Mouse (Mus musculus) gastrocnemius, adult 2 months (tissue): ENCODE results near the gene Gpr89. TPM values are rescaled to one million over a fixed set of nuclear protein-coding genes. Genes with fewer than 3 reads are reported as not detected.

ENCODE experiments used
- DNase-seq: peaks from one replicate; pipeline ENCODE4 v3.0.0; 2022
- H3K27ac ChIP-seq: fragments of 200-600 bp; 2 replicates; pipeline ENCODE4 v1.8.1; 2022; ENCODE audit warnings: mild to moderate bottlenecking
- H3K4me3 ChIP-seq: fragments of 200-600 bp; 2 replicates; pipeline ENCODE4 v1.8.1; 2022; ENCODE audit warnings: mild to moderate bottlenecking, moderate library complexity
- CTCF ChIP-seq: fragments of 200-600 bp; IDR thresholded peaks from 2 replicates; pipeline ENCODE4 v1.8.1; 2022; ENCODE audit warnings: antibody characterized with exemption, mild to moderate bottlenecking, moderate library complexity
- intact Hi-C: fragments of 180-260 bp; cut with DNase I; formaldehyde crosslinking; loops from one replicate; pipeline ENCODE4 v1.15.1; 2025
- total RNA-seq, 2 experiments: library from RNA; stranded (reverse); gene quantifications; 2 replicates each; pipeline ENCODE4 v1.2.3; 2021

Gene Gpr89
- total RNA-seq, 2 experiments from 2014 or later = 17.3 to 17.8 TPM

DNA sequence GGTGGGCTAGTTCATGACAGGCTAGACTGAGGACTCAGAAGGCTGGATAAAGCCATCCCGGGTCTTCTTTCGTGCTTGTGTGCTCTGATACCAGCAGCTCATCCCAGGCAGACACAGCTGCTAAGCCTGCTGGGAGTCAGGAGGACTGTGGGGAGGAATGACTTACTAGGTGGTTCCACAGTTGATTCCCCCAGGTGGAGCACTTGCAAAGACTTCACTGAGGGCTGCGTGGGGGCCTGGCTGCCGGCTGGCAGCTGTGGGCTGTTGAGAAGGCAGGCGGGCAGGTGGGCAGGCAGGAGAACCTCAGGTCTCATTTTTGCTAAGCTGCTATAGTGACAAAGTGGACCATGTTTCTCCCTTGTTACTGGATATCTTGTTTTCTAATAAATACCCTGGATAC, 44.6 kb downstream of the Gpr89 start:
- no peak for TF ChIP-seq CTCF
- no peak for DNase-seq
- H3K27ac ChIP-seq = no peak overlapping the region
- intact Hi-C loops = no loop called here
- H3K4me3 ChIP-seq = no peak overlapping the region

DNA sequence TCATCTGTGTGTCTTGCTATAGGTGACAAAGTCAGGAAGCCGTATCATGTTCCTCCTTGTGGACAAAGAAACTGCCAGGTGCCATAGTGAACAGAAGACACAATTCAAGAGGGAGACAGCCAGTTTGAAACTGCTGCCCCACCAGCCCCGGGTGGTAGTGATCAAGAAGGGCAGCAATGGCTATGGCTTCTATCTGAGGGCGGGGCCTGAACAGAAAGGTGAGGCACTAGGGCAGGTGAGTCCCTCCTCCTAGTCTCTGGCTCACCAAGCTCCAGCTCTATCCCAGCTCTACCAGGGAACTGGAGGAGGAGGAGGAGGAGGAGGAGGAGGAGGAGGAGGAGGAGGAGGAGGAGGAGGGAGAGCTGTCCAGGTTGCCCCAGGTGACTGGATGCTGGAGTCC, 49.3 kb downstream of the Gpr89 start:
- intact Hi-C loops = no loop called here
- H3K4me3 ChIP-seq = no peak overlapping the region
- DNase-seq = no peak
- no peak overlapping the region for H3K27ac ChIP-seq
- TF ChIP-seq CTCF = no peak

DNA sequence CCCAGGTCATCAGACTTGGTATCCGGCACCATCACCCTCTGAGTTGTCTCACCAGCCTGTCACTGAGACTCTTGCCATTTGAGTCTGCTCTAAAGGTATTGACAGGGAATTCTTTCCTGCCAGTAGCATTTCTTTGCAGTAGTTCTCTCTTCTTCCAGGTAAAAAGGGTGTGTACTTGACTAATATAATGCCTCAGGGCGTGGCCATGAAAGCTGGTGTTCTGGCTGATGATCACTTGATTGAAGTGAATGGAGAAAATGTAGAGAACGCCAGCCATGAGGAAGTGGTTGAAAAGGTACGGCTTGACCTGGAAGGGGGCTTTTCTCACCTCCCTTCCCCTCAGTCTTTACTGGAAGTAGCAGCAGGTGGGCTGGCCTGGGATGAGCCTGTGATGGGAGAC, 50.8 kb downstream of the Gpr89 start:
- intact Hi-C loops = no loop called here
- Histone ChIP-seq H3K27ac (no peak overlapping the region), H3K4me3 (no peak overlapping the region)
- DNase-seq = no peak
- TF ChIP-seq CTCF = no peak

DNA sequence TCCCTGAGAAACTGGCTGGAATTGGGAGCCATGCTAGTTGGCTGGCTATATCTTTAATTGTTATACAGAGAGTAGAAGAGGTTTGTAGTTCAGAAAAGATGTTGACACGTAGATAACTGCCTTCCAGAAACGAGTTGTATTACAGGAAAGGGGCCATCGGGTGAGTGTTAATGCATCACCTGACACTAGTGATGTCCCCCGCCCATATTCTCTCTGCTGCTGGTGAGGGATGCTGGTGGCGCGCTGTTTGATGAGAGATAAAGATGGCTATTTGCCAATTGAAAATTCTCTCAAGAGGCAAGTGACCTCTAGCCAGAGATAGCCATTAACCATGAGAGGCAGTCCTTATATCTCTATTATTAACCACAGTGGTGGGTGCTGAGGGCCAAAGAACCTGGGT, 52.6 kb downstream of the Gpr89 start:
- Histone ChIP-seq H3K27ac (no peak overlapping the region), H3K4me3 (no peak overlapping the region)
- DNase-seq = no peak
- TF ChIP-seq CTCF = no peak
- intact Hi-C loops = no loop called here

DNA sequence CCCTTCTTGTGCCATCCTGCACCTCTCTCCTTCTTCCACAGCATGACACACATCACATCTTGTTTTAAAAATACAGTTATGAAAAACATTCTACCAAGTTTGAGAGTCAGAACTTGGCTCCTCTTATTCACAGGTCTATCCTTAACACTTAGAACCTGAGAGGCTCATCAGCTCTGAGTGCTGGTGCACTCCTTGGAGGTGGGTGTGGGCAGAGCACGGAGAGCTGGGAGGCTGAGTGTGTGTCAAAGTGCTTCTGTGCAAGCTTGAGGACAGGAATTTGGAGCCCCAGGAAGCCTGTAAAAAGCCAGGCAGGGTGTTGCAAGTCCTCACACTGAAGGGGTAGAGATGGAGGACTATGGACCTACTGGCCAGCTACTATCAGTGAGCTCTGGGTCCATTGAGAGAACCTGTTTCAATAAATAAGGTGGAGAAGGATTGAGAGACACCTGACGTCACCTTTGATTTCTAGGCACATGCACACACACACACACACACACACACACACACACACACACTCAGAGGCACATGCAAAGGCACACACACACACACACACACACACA, 55.9 kb downstream of the Gpr89 start:
- no peak overlapping the region for H3K27ac ChIP-seq
- intact Hi-C loops = no loop called here
- no peak for DNase-seq
- H3K4me3 ChIP-seq = no peak overlapping the region
- TF ChIP-seq CTCF = no peak

DNA sequence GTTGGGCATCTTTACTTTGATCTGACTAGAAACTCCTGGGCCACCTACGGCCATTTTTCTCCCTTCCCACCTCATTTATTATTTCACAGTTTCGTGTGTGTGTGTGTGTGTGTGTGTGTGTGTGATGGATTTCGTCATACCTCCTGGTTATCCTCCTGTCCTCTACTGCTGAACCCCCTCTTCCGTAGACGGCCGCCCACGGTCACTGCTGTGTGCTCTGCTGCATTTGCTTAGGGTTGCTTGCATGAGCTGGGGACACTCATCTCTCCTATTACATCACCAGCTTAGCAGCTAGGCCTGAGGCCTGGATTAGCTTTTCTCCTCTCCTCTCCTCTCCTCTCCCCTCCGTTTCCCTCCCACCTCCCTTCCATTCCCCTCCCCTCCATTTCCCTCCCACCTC, 56.7 kb downstream of the Gpr89 start:
- DNase-seq = no peak
- Histone ChIP-seq H3K4me3 (no peak overlapping the region), H3K27ac (no peak overlapping the region)
- intact Hi-C loops = no loop called here
- no peak for TF ChIP-seq CTCF

DNA sequence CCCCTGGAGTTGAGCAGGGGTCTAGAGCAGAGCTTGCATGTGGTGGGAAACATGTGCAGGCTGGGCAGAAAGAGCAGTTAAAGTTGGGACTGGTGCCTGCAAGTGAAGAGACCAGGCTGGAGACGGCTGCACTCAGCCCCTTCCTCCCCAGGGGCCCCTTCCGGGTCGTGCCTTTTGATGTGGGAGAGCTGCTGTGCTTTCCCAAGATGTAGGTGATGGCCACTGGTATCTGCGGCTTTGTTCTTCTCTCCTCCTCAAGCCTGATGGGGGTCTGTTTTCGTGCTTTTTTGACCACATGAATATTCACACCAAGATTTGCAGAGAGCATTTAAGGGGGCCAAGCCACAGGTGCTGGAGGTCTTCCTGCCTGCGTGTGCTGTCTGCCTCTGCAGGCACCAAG, 57.5 kb downstream of the Gpr89 start:
- no peak for DNase-seq
- H3K4me3 ChIP-seq = no peak overlapping the region
- no peak overlapping the region for H3K27ac ChIP-seq
- intact Hi-C loops = no loop called here
- TF ChIP-seq CTCF = no peak

DNA sequence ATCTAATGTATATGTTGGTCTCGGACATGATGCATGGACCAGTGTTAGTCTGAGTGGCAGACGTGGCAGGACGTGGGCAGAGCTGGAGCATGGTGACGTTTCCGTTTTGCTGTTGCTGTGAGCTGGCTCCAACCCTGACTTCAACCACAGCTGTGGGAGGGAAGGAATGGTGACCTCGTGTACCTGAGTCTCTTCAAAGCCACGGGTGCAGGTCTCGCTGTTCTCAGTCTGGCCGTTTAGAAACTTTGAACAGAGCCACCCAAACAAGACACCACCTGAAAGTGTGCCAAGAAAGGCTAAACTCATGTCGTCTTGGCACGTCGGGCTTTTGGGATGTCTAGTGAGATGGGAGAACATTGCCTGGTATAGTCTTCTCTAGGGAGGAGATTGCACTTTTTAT, 58.2 kb downstream of the Gpr89 start:
- TF ChIP-seq CTCF = no peak
- Histone ChIP-seq H3K27ac (no peak overlapping the region), H3K4me3 (no peak overlapping the region)
- DNase-seq = no peak
- intact Hi-C loops = no loop called here

DNA sequence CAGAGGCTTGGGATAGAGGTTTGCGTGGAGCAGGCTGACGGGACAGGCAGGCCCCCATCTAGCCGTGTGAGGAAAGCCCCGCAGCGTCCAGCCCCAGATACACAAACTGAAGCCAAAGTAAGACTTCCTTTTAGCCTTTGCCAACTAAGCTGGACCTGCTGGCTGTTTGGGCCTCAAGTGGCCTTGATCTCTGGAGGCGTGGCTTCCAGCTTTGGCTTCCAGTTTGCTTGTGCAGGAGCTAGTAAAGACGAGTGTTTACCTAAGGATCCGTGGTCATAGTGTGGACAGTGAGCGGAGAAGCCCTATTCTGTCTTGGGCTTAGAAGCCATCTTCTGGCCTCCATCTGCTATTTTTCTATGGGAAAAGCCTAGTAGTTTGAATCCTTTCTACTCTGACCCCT, 59.3 kb downstream of the Gpr89 start:
- TF ChIP-seq CTCF = no peak
- Histone ChIP-seq H3K27ac (no peak overlapping the region), H3K4me3 (no peak overlapping the region)
- no peak for DNase-seq
- intact Hi-C loops = no loop called here

DNA sequence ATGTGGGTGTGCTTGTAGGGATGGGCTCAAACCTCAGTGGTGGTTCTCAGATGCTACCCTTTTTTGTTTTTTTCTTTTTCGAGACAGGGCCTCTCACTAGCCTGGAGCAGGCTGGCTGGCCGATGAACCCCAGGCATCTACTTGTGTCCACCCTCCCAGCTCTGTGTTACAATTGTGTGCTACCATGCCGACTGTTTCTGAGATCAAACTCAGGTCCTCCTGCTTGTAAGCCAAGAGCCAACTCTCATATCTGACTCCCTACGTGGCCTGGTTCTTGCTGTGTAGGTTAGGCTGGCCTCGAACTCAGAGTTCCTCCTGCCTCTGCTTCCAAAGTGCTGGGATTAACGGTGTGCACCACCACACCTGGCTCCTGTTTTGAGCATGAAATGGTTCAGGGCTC, 60.0 kb downstream of the Gpr89 start:
- DNase-seq = no peak

DNA sequence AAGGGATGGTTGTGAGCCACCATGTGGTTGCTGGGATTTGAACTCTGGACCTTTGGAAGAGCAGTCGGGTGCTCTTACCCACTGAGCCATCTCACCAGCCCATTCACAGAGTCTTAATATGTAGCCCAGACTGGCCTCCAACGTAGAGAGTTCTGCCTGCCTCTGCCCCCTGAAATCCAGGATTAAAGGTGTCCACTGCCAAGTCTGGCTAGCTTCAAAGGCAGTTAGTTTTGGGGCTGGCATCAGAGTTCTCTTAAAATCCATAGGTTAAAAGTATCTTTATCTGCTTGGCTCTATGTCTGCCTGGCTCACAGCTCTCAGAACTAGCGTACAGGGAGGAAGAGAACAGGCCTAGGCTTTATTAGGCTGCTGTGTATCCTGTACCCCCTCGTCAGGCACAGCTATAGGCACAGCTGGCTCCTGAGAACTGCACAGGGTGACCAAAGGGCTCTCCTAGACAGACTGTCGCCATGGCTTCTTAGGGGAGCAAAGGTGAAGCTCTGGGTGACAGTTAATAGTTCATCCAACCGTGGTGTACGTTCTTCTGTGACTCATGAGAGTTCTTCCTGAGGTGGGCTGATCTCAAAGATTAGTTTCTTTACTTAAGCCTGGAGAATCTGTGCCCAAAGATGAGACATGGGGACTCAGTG, 66.0 kb downstream of the Gpr89 start:
- Histone ChIP-seq H3K4me3 (no peak overlapping the region), H3K27ac (no peak overlapping the region)
- no peak for TF ChIP-seq CTCF
- intact Hi-C loops = no loop called here
- DNase-seq = no peak

More for the DNA sequence above, 60.0 kb downstream of the Gpr89 start:
- Histone ChIP-seq H3K27ac (no peak overlapping the region), H3K4me3 (no peak overlapping the region)
- intact Hi-C loops = no loop called here
- no peak for TF ChIP-seq CTCF

DNA sequence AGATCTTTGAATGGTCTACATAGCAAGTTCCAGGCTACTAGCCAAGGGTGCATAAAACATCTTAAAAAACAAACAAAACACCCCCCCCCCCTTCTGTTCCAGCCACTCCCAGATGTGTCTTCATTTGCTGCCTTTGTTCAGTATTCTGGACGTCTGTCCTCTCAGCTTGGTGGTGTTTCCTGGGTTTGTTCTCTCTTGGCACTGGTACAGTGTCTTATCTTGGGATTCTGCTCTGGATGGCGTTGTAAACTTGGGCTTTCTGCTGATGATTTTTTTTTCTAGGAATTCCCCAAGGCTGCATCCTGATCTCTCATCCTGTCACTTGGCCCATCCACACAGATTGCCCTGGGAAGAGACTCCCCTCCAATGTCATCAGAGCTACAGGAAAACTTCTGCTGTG, 68.7 kb downstream of the Gpr89 start:
- no peak overlapping the region for H3K27ac ChIP-seq
- intact Hi-C loops = no loop called here
- no peak overlapping the region for H3K4me3 ChIP-seq
- TF ChIP-seq CTCF = no peak
- no peak for DNase-seq

DNA sequence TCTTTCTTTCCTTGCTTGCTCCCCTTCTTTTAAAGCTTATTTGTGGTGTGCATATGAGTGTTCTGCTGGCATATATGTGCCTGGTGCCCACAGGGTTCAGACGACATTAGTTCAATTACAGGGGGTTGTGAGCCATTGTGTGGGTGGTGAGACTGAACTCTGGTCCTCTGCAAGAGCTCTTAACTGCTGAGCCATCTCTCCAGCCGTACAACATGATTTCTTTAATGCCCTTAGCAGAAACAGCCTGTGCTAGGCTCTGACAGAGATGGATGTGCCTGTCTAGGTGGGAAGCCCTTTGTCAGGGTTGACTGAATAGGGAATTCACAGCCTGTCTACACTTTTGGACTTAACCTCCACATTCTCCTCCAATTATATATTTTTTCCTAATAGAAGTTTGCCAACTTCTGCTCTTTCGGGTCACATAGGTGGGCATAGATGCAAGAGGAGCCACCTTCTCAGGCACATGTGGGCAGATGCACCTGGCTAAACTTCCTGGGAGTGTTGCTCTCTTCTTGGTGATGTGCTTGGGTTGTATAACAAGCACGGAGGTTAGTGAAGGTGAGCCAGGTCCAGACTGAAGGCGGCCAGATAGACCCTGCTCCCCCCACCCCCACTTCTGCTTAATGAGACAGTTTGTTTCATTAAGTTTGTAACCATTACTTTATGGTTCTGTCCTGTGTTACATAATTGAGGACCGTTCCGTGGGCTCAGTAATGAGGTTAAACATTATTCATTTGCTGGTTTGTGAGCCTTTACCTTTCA, 70.4 kb downstream of the Gpr89 start:
- Histone ChIP-seq H3K27ac (no peak overlapping the region), H3K4me3 (no peak overlapping the region)
- intact Hi-C loops = no loop called here
- no peak for DNase-seq
- TF ChIP-seq CTCF = no peak

DNA sequence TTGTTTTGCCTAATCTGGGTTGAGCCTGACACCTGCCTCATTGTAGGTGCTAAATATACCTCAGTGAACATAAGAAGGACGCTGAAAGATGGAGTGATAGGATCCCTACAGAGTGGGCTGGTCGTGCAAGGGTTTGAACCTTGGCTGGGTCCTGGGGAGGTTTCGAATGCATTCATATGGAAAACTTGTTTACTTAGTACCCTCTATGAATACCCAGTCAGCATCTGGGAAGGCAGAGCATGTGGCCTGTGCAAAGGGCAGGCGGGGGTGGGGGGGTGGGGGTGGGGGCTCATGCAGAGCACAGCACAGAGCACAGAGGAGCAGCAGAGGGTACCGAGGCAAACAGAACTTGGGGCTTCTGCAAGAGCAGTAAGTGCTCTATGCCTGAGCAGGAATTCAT, 72.2 kb downstream of the Gpr89 start:
- Histone ChIP-seq H3K4me3 (no peak overlapping the region), H3K27ac (no peak overlapping the region)
- intact Hi-C loops = no loop called here
- no peak for DNase-seq
- no peak for TF ChIP-seq CTCF
